Mouse (Mus musculus) spleen, adult 18-20 months (tissue): Measurements from ENCODE around the gene Gm5129.

Experiments used
- DNase-seq, 2 experiments: peaks; one replicate each; pipeline ENCODE4 v3.0.0; 2022; ENCODE audit warnings: mixed read lengths in 2 of 2

The Gm5129 gene

DNA sequence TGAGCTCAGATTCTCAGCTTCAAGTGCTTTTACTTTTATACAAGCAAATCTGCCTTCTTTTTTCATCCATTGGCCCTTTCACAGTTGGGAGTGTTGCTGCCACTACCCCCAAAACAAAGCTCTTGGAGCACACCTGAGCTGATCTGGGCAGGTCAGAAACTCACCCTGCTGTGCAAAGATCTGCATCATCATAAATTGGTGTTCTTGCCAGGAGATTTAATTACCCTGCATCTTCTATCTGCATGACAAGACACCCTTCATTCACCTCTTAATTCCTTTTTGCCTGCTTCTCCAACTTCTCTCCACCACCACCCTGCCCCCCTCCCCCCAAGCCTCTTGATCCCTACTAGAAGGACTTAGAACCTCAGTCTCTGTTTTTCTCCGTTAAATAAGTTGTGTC lies 14.6 kb downstream of the Gm5129 start:
- DNase-seq: no peak

- DNase-seq: no peak
Observed at GRCm38 (mm10) chr5:29712906-29713305, 22.8 kb downstream of the Gm5129 start.

GRCm38 (mm10) chr5:29711631-29712030 lies 24.1 kb downstream of the Gm5129 start:
- no peak for DNase-seq

DNA sequence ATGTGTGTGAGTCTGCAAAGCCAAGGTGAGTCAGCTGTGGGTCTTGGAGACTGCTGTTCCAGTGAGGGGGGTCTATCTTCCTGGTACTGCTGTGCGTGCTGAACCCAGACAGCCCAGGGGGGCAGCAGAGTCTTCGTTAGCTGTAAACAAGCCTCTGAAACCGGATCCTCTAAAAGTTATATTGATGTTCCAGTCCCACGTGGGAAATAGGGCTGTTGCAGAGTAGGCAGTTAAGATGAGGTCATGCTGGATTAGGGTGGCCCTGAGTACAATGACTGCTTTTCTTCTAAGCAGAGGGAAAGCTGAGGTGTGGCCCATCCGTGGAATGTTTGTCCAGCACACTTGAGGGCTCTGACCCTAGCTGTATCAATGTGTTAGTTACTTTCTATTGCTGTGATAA lies 27.5 kb downstream of the Gm5129 start:
- no peak for DNase-seq

GRCm38 (mm10) chr5:29707241-29707640 lies 28.5 kb downstream of the Gm5129 start:
- DNase-seq: no peak

DNA sequence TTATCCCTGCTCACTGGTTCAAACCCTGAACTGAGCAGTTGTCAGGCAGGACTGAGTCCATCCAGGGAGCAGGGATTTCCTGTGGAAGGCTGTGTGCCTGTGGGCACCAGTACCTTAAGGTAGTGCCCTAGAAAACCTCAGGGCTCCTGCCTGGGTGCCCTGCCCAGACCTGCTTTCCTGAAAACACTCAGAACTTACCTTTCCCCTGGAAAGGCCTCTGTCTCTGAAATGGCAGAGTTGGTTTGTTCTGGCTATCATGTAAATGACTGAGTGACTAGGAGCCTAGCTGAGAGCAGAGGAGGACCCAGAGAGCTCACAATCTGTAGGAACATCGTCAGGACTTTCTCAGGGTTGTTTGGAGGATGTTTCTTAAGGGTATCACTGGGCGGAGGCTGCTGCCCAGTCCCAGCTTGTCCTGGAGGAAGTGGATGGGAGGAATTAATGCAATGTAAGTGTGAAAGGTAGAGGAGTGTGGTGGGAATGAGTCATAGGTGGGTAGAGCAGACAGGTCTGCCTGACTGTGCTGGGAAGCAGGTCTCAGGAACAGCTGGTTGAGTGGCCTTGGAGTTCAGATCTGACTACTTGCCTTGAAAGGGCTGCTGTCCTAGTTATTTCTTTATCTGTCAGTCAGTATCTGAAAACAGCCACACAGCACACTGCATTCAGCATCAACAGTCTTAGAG lies 36.1 kb downstream of the Gm5129 start:
- no peak for DNase-seq

GRCm38 (mm10) chr5:29698493-29698892 lies 37.2 kb downstream of the Gm5129 start:
- DNase-seq: no peak

DNA sequence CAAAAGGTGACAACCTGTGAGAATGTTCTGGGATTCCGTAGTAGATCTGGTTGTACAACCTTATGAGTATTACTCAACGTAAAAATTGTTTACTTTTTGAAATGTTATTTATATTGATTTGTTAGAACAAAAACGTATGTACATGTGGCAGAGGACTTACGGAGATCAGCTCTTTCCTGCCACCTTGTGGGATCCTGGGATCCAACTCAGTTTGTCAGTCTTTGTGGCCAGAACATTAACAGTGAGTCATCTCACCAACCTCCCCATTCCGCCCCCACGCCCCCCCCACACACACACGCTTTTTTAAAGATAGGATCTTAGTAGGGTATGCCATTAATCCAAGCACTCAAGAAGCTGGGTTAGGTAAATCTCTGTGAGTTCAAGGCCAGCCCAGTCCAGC lies 47.4 kb downstream of the Gm5129 start:
- no peak for DNase-seq

DNA sequence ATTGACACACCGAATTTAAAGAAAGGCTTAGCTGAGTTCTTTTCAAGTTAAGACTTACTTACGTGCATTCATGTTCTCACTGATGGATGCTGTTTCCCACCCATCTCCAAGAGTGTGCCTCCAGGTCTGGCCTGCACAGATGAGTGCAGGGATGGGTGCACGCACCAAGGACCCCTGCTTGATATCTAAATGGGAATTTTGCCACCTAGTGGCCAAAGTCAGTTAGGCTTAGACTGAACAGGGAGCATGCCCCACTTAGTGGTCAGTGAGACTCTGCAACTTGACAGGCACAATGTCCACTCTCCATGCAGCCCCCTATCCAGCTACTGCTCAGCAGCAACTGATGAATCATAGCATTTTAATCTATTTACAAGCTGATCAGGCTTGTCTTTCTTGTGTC lies 48.1 kb downstream of the Gm5129 start:
- peak in 1 of 2 experiments; percentile 21 for DNase-seq
